Mouse (Mus musculus) intestine, postnatal 0 days (tissue): ENCODE measurements around the gene Clp1. TPM values are rescaled to one million over a fixed set of nuclear protein-coding genes. Genes with fewer than 3 reads are reported as not detected.

Source experiments
- ATAC-seq: fragments of 200-750 bp; cut with Nextera tagmentation; 2 replicates; pipeline ENCODE4 v1.8.0; 2017; ENCODE audit warnings: mild to moderate bottlenecking, moderate TSS enrichment, moderate library complexity
- H3K27ac ChIP-seq: fragments of 300-500 bp; sonication (generic); 2 replicates; pipeline ENCODE4 v1.5.1; 2014; ENCODE audit warnings: mild to moderate bottlenecking, low read depth, low read length, moderate library complexity
- H3K27me3 ChIP-seq: fragments of 300-500 bp; sonication (generic); replicated peaks from 2 replicates; pipeline ENCODE4 v1.6.1; 2014; ENCODE audit warnings: low read length, mixed read lengths; ENCODE audit not compliant: control insufficient read depth, insufficient read depth
- H3K36me3 ChIP-seq: fragments of 300-500 bp; sonication (generic); 2 replicates; pipeline ENCODE4 v1.6.1; 2014; ENCODE audit warnings: mild to moderate bottlenecking, moderate library complexity; ENCODE audit not compliant: control insufficient read depth, insufficient read depth
- H3K4me1 ChIP-seq: fragments of 300-500 bp; sonication (generic); replicated peaks from 2 replicates; pipeline ENCODE4 v1.6.1; 2014; ENCODE audit warnings: antibody characterized with exemption, low read length, mixed read lengths; ENCODE audit not compliant: control insufficient read depth, insufficient read depth
- H3K4me2 ChIP-seq: fragments of 300-500 bp; sonication (generic); replicated peaks from 2 replicates; pipeline ENCODE4 v1.6.1; 2014; ENCODE audit warnings: low read depth, mild to moderate bottlenecking, moderate library complexity
- H3K4me3 ChIP-seq: fragments of 300-500 bp; sonication (generic); 2 replicates; pipeline ENCODE4 v1.5.1; 2014; ENCODE audit warnings: low read depth, low read length
- H3K9ac ChIP-seq: fragments of 300-500 bp; sonication (generic); 2 replicates; pipeline ENCODE4 v1.6.1; 2014; ENCODE audit warnings: mild to moderate bottlenecking, low read depth, low read length
- H3K9me3 ChIP-seq: fragments of 300-500 bp; sonication (generic); 2 replicates; pipeline ENCODE4 v1.6.1; 2016; ENCODE audit warnings: mixed run types; ENCODE audit not compliant: control insufficient read depth
- CTCF ChIP-seq: sonication (generic); IDR thresholded peaks from 2 replicates; pipeline ENCODE4 v1.5.1; 2016; ENCODE audit warnings: low read depth, mild to moderate bottlenecking, control low read depth, antibody characterized with exemption, moderate library complexity
- WGBS: fragments of 180-500 bp; shearing (Covaris S2); extraction: QIAGEN DNeasy Blood & Tissue Kit; methylation state at CpG from one replicate; pipeline ENCODE4 v1.1.7; 2014; 5-methylcytosine and 5-hydroxymethylcytosine counted together
- polyA plus RNA-seq: library from polyadenylated mRNA; unstranded; fragments of >200 nt; fragmentation: Nextera tagmentation; extraction: Ambion mirVana; gene quantifications from 2 replicates; pipeline ENCODE4 v1.2.1, GENCODE M21; 2015

The Clp1 gene
- polyA plus RNA-seq = 18.1 and 21.8 TPM in 2 replicates

DNA sequence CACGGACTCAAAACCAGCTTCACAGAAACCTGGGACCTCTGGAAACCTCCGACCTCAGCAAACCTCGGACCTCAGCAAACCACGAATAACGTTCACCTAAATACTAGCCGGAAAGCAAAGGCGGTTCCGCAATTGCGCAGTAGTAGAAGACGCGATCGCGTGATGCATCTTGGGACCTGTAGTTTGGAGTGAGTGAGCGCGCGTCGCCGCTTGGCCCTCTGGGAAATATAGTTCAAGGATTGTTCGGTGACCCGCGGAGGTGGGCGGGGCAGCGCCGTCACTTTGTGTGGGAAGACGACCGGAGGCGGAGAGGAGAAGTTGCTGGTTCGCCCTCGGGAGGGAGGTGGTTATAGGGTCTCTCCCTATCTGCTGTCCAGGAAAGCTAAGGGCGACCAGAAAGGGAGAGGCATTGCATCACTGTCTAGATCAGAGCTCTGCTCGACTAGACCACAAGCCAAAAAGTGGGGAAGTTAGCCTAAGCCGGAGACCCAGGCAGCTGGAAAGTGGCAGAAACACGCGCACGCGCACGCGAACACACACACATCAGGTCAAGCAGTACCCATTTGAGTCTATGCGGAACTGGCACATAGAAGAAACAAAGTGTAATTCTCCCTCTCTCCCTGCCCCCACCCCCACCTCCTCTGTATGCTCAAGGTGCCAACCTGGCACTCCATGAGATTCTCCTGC is at the start of gene Clp1:
Clp1 (minus strand) TSS at position 179 of the 687 bp plus-strand sequence.
- H3K36me3 ChIP-seq = peaks cover 21% of the 10 kb centered on the region; the same call in 1 of the 2 replicates
- H3K27ac ChIP-seq = peak within 1 kb of the TSS; percentile 74
- no peak; the same call in 1 of the 2 replicates for TF ChIP-seq CTCF
- H3K9me3 ChIP-seq = no peaks in the 10 kb centered on the region
- H3K4me3 ChIP-seq = peak within 1 kb of the TSS; percentile 57
- ATAC-seq = peak; percentile 98
- H3K9ac ChIP-seq = peak within 1 kb of the TSS; percentile 57
- H3K4me1 ChIP-seq = 0 out of 2 replicates have a peak, but pooled peaks cover 3% of the 10 kb centered on the region
- WGBS = under 1% methylated on average over 38 of the region's 39 CpGs
- peak within 1 kb of the TSS; percentile 83 for H3K4me2 ChIP-seq
- no peaks in the 10 kb centered on the region for H3K27me3 ChIP-seq

DNA sequence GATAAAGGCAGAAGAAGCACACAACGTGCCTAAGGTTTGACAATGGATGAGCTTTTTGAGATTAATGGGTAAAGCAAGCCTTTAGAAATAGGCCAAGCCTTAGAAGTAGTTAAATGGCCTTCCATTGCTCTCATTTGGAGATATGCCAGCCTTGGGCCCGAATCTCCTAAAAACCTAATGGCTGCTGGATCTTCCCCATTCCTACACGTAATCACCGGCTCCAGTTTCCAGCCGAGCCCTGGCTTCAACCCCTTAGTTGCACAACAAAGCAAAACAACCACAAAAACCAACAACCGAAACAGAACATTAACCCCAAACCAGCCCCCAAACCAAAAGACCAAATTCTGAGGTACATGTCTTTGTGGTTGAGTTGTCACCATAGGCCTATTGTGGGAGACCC is 48.5 kb upstream of the Clp1 start:
- no peak for ATAC-seq
- H3K4me3 ChIP-seq = no peak overlapping the region
- 72% methylated on average over 6 of the region's 6 CpGs for WGBS
- H3K4me1 ChIP-seq = no peaks in the 10 kb centered on the region
- peak overlapping the region; percentile 54 for H3K27ac ChIP-seq
- TF ChIP-seq CTCF = no peak
- no peaks in the 10 kb centered on the region for H3K36me3 ChIP-seq
- H3K4me2 ChIP-seq = no peak overlapping the region
- no peaks in the 10 kb centered on the region for H3K9me3 ChIP-seq
- H3K27me3 ChIP-seq = no peaks in the 10 kb centered on the region; the same call in 1 of the 2 replicates
- H3K9ac ChIP-seq = no peak overlapping the region

DNA sequence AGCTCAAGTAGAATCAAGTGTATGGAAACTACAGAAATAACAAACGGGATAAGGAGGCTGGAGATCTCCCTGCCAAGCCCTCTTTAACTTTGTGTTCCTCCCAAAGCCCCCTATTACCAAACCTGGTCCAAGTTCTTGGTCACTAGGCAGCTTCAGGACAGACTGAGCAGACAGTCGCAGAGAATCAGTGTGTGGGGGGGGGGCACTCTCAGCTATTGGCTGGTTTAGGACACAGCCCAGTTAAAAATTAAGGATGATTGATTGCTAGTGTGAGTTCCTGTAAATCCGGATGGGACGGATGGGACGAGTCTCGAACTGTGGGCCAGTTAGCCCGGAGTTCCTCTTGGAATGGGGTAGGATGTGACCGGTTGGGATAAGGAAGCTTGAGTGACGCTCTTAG is 48.1 kb upstream of the Clp1 start, which contains the start of gene Serping1:
Serping1 (minus strand) TSS at position 204 of the 400 bp plus-strand sequence.
- Histone ChIP-seq H3K27me3 (no peaks in the 10 kb centered on the region; the same call in 1 of the 2 replicates), H3K27ac (peak within 1 kb of the TSS; percentile 54), H3K9me3 (no peaks in the 10 kb centered on the region), H3K4me1 (no peaks in the 10 kb centered on the region), H3K4me2 (peak within 1 kb of the TSS; percentile 42), H3K4me3 (peak within 1 kb of the TSS; percentile 23), H3K9ac (no peak within 1 kb of the TSS), H3K36me3 (no peaks in the 10 kb centered on the region)
- TF ChIP-seq CTCF = no peak
- ATAC-seq = no peak
- WGBS = 54% methylated on average over 9 of the region's 9 CpGs

DNA sequence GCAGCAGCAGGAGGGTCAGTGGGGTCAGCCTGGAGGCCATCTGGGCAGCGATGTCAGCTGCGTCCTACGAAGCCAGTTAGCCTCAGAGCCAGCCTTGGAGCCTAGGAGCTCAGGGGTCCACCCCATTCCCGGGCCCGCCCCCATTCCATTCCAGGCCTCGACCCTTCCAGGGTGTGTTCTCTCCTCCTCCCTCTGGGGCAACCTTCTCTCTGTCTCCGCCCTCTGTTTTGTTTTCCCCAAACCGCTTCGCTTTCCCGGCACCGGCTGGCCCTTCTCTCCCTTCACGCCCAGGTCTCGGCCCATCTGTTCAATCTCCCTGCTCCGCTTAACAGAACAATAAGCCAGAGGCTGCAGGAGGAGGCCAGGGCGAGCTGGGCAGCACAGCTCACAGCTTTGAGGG is 47.6 kb upstream of the Clp1 start:
- H3K9me3 ChIP-seq = no peaks in the 10 kb centered on the region
- WGBS = 14% methylated on average over 15 of the region's 15 CpGs

DNA sequence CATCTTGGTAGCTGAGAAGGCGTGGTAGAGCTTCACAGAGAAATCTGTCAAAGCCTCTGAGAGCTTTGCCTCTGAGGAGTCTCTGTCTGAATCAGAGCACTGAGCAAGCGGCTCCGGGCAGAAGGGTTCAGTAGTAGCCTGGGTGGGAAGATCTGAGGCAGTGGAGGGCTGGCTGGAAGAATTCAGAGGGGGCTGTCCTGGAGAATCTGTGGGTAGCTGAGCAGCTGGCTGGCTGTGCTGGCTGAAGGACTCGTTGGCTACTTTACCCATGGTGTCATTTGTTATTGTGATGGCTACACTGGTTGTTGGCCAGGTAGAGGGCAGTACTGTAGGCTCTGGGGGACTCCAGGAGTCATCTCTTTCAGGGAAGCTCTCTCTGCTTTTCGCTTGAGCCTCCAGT is 46.0 kb upstream of the Clp1 start:
- ATAC-seq = no peak
- no peak overlapping the region for H3K4me3 ChIP-seq
- no peak overlapping the region for H3K4me2 ChIP-seq
- no peaks in the 10 kb centered on the region for H3K36me3 ChIP-seq
- WGBS = 75% methylated on average over 5 of the region's 5 CpGs
- TF ChIP-seq CTCF = no peak
- H3K9ac ChIP-seq = no peak overlapping the region
- H3K9me3 ChIP-seq = no peaks in the 10 kb centered on the region
- no peak overlapping the region for H3K27ac ChIP-seq
- H3K27me3 ChIP-seq = no peaks in the 10 kb centered on the region; the same call in 1 of the 2 replicates
- H3K4me1 ChIP-seq = no peaks in the 10 kb centered on the region

More for the DNA sequence above, 47.6 kb upstream of the Clp1 start:
- Histone ChIP-seq H3K4me1 (no peaks in the 10 kb centered on the region), H3K4me2 (peak overlapping the region; percentile 42), H3K27ac (no peak overlapping the region), H3K27me3 (no peaks in the 10 kb centered on the region; the same call in 1 of the 2 replicates), H3K4me3 (peak overlapping the region; percentile 23), H3K9ac (no peak overlapping the region), H3K36me3 (no peaks in the 10 kb centered on the region)
- no peak for TF ChIP-seq CTCF
- ATAC-seq = peak; percentile 81

DNA sequence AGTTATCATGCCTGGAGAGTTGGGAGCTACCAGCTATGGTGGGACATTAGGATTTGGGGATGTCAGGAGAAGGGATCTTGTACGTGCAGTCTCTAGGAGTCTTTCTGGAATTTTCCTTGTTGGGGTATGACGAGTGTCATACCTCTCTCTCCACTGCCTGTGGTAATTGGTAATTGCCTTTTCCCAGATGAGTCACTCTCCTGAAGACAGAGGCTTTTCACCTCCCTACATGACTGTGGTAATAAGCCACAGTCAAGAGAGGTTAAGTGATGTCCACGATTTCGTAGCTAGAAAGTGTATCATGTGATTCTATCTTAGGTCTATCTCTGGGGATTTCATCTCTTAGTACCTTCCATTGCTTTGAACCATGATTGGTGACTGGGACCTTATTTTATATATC is 45.3 kb upstream of the Clp1 start:
- Histone ChIP-seq H3K9me3 (no peaks in the 10 kb centered on the region), H3K4me3 (no peak overlapping the region), H3K9ac (no peak overlapping the region), H3K4me1 (no peaks in the 10 kb centered on the region), H3K4me2 (no peak overlapping the region), H3K36me3 (no peaks in the 10 kb centered on the region), H3K27me3 (no peaks in the 10 kb centered on the region), H3K27ac (no peak overlapping the region)
- 78% methylated on average over 4 of the region's 4 CpGs for whole genome bisulfite sequencing
- ATAC-seq = no peak
- TF ChIP-seq CTCF = no peak
